Mouse (Mus musculus): ENCODE measurements around the gene Etnk2.

- TF ChIP-seq CTCF (IDR thresholded peaks at IDR 0.05; ENCODE audit: borderline replicate concordance, insufficient read depth, low read length): no peak
- no peak for TF ChIP-seq POLR2A (IDR thresholded peaks at IDR 0.05; ENCODE audit: low read depth, low read length)
Measured at GRCm38 (mm10) chr1:133364022-133364630, 754 bp downstream of the Etnk2 start.
